Mouse (Mus musculus) adrenal gland, postnatal 36 days (tissue): Measurements from ENCODE around the gene Pias1. TPM values are rescaled to one million over a fixed set of nuclear protein-coding genes. Genes with fewer than 3 reads are reported as not detected.

Experiments
- DNase-seq, 2 experiments: peaks; one replicate each; pipeline ENCODE4 v3.0.0; 2021; ENCODE audit warnings: mixed read lengths in 1 of 2
- total RNA-seq, 2 experiments: library from RNA; stranded (reverse); gene quantifications; 2 replicates each; pipeline ENCODE4 v1.2.3; 2021

Pias1 gene
- total RNA-seq, 2 experiments from 2014 or later = 32.2 to 33.7 TPM

- peak; percentile 89 to 91 for DNase-seq
Observed at GRCm38 (mm10) chr9:62857719-62858261, 129.9 kb downstream of the Pias1 start, which contains the start of gene Calml4. Gene Calml4 (plus strand): TSS chr9:62858080.

- DNase-seq = peak in 1 of 2 experiments; percentile 27
Observed at GRCm38 (mm10) chr9:62857216-62857615, 130.5 kb downstream of the Pias1 start.

- DNase-seq = no peak
Observed at GRCm38 (mm10) chr9:62854483-62854882, 133.2 kb downstream of the Pias1 start.

- no peak for DNase-seq
Observed at GRCm38 (mm10) chr9:62851571-62851970, 136.2 kb downstream of the Pias1 start.

GRCm38 (mm10) chr9:62848641-62849040 lies 139.1 kb downstream of the Pias1 start:
- peak in 1 of 2 experiments; percentile 49 for DNase-seq

- DNase-seq = peak; percentile 89 to 91
Observed at GRCm38 (mm10) chr9:62847694-62848093, 140.0 kb downstream of the Pias1 start.

GRCm38 (mm10) chr9:62844461-62844860 lies 143.3 kb downstream of the Pias1 start:
- no peak for DNase-seq

- DNase-seq = no peak
Observed at GRCm38 (mm10) chr9:62843356-62844024, 144.2 kb downstream of the Pias1 start.

GRCm38 (mm10) chr9:62839172-62839770 lies 148.5 kb downstream of the Pias1 start:
- no peak for DNase-seq

- peak; percentile 82 to 83 for DNase-seq
Observed at GRCm38 (mm10) chr9:62838506-62839171, 149.1 kb downstream of the Pias1 start, which contains the start of gene Cln6. Gene Cln6 (plus strand): TSS chr9:62838785.

GRCm38 (mm10) chr9:62838146-62838505 lies 149.6 kb downstream of the Pias1 start:
- no peak for DNase-seq

- DNase-seq = no peak
Observed at GRCm38 (mm10) chr9:62837611-62838010, 150.1 kb downstream of the Pias1 start.

GRCm38 (mm10) chr9:62835705-62836446 lies 151.8 kb downstream of the Pias1 start:
- no peak for DNase-seq

- no peak for DNase-seq
Observed at GRCm38 (mm10) chr9:62834906-62835305, 152.8 kb downstream of the Pias1 start.

GRCm38 (mm10) chr9:62829877-62830276 lies 157.8 kb downstream of the Pias1 start:
- DNase-seq = no peak

GRCm38 (mm10) chr9:62828662-62829086 lies 159.1 kb downstream of the Pias1 start:
- DNase-seq = peak; percentile 98 to 99

Other genes starting within 250 kb of the Pias1 start
- 10 to 100 TPM; 37.7 to 43.6 TPM for gene Fem1b, start 176.0 kb downstream of the Pias1 start, total RNA-seq
- gene Cln6, start 149.1 kb downstream of the Pias1 start, total RNA-seq = 10 to 100 TPM; 12.3 to 20.2 TPM
- gene Calml4, start 129.8 kb downstream of the Pias1 start, total RNA-seq = 10 to 100 TPM in 1 of 2 experiments, 1 to 10 TPM in 1; 7.9 to 10.6 TPM
- gene Skor1, start 161.0 kb upstream of the Pias1 start, total RNA-seq = under 1 TPM; 0.10 to 0.13 TPM